Mouse (Mus musculus) forebrain, postnatal 0 days (tissue): ENCODE data around the gene Lgals4. TPM values are rescaled to one million over a fixed set of nuclear protein-coding genes. Genes with fewer than 3 reads are reported as not detected.
"Not testable (repeated sequence)": the region's sequence is repeated elsewhere in the genome, so short reads cannot be mapped to it uniquely, and the experiment has no call there.

Source experiments
- ATAC-seq: fragments of 200-750 bp; cut with Nextera tagmentation; 2 replicates; pipeline ENCODE4 v1.8.0; 2017; ENCODE audit warnings: mild to moderate bottlenecking, moderate library complexity
- DNase-seq: peaks from one replicate; pipeline ENCODE4 v3.0.0-alpha.2; 2015
- H3K27ac ChIP-seq: fragments of 300-500 bp; sonication (generic); 2 replicates; pipeline ENCODE4 v1.5.1; 2014; ENCODE audit warnings: low read depth, mild to moderate bottlenecking, antibody characterized with exemption, low read length, moderate library complexity, mixed read lengths
- H3K27me3 ChIP-seq: fragments of 300-500 bp; sonication (generic); 2 replicates; pipeline ENCODE4 v1.6.1; 2014; ENCODE audit warnings: mild to moderate bottlenecking, low read length, mixed read lengths; ENCODE audit not compliant: insufficient read depth
- H3K36me3 ChIP-seq: fragments of 300-500 bp; sonication (generic); 2 replicates; pipeline ENCODE4 v1.6.1; 2014; ENCODE audit warnings: mild to moderate bottlenecking, moderate library complexity; ENCODE audit not compliant: insufficient read depth
- H3K4me1 ChIP-seq: fragments of 300-500 bp; sonication (generic); 2 replicates; pipeline ENCODE4 v1.6.1; 2014; ENCODE audit warnings: antibody characterized with exemption; ENCODE audit not compliant: insufficient read depth
- H3K4me2 ChIP-seq: fragments of 300-500 bp; sonication (generic); 2 replicates; pipeline ENCODE4 v1.6.1; 2014; ENCODE audit warnings: low read depth, mild to moderate bottlenecking, moderate library complexity
- H3K4me3 ChIP-seq: fragments of 300-500 bp; sonication (generic); 2 replicates; pipeline ENCODE4 v1.5.1; 2014; ENCODE audit warnings: low read depth, low read length, mixed read lengths
- H3K9ac ChIP-seq: fragments of 300-500 bp; sonication (generic); 2 replicates; pipeline ENCODE4 v1.6.1; 2014; ENCODE audit warnings: mild to moderate bottlenecking
- H3K9me3 ChIP-seq: fragments of 300-500 bp; sonication (generic); 2 replicates; pipeline ENCODE4 v1.6.1; 2016; ENCODE audit warnings: low read length
- CTCF ChIP-seq: sonication (generic); IDR thresholded peaks from 2 replicates; pipeline ENCODE4 v1.5.1; 2016; ENCODE audit warnings: antibody characterized with exemption, control low read depth, low read depth
- WGBS: fragments of 180-500 bp; shearing (Covaris S2); extraction: QIAGEN DNeasy Blood & Tissue Kit; methylation state at CpG from one replicate; pipeline ENCODE4 v1.1.7; 2014; 5-methylcytosine and 5-hydroxymethylcytosine counted together
- polyA plus RNA-seq: library from polyadenylated mRNA; unstranded; fragments of >200 nt; fragmentation: Nextera tagmentation; extraction: Ambion mirVana; gene quantifications from 2 replicates; pipeline ENCODE4 v1.2.1, GENCODE M21; 2015
- total RNA-seq: library from RNA; depleted of rRNA; stranded (reverse); fragments of >200 nt; gene quantifications from 2 replicates; pipeline ENCODE4 v1.2.3, GENCODE M21; 2014

Lgals4 gene
- total and polyA plus RNA-seq, 2 experiments from 2014 or later = 2.4 to 3.5 TPM

GRCm38 (mm10) chr7:28877155-28877554 is 43.5 kb downstream of the Lgals4 start:
- H3K4me1 ChIP-seq = no peaks in the 10 kb centered on the region
- H3K9ac ChIP-seq = no peak overlapping the region
- DNase-seq (no peak), ATAC-seq (no peak)
- no peaks in the 10 kb centered on the region for H3K27me3 ChIP-seq
- H3K9me3 ChIP-seq = no peaks in the 10 kb centered on the region
- H3K4me2 ChIP-seq = no peak overlapping the region
- WGBS = 93% methylated on average over 7 of the region's 7 CpGs
- no peak overlapping the region for H3K27ac ChIP-seq
- no peak for TF ChIP-seq CTCF
- no peak overlapping the region for H3K4me3 ChIP-seq
- H3K36me3 ChIP-seq = no peaks in the 10 kb centered on the region

- ATAC-seq = no peak
- DNase-seq = no peak
- Histone ChIP-seq H3K36me3 (no peaks in the 10 kb centered on the region), H3K4me1 (no peaks in the 10 kb centered on the region), H3K9ac (no peak overlapping the region), H3K27me3 (no peaks in the 10 kb centered on the region), H3K27ac (no peak overlapping the region), H3K4me3 (no peak overlapping the region), H3K9me3 (no peaks in the 10 kb centered on the region), H3K4me2 (no peak overlapping the region)
- no peak for TF ChIP-seq CTCF
- 72% methylated on average over 4 of the region's 4 CpGs for WGBS
Measured at GRCm38 (mm10) chr7:28877856-28878255, 44.2 kb downstream of the Lgals4 start.

- Histone ChIP-seq H3K9ac (no peak overlapping the region), H3K36me3 (no peaks in the 10 kb centered on the region), H3K4me2 (no peak overlapping the region), H3K27me3 (no peaks in the 10 kb centered on the region), H3K27ac (no peak overlapping the region), H3K4me1 (no peaks in the 10 kb centered on the region), H3K9me3 (no peaks in the 10 kb centered on the region), H3K4me3 (no peak overlapping the region)
- DNase-seq = no peak
- no peak for TF ChIP-seq CTCF
- ATAC-seq = no peak
- 80% methylated on average over 7 of the region's 7 CpGs for WGBS
Measured at GRCm38 (mm10) chr7:28879606-28880005, 46.0 kb downstream of the Lgals4 start.

- H3K36me3 ChIP-seq = no peaks in the 10 kb centered on the region
- H3K4me1 ChIP-seq = no peaks in the 10 kb centered on the region
- DNase-seq = no peak
- no peak for TF ChIP-seq CTCF
- no peak overlapping the region for H3K27ac ChIP-seq
- H3K27me3 ChIP-seq = no peaks in the 10 kb centered on the region
- no peak overlapping the region for H3K4me2 ChIP-seq
- 73% methylated on average over 10 of the region's 10 CpGs for WGBS
- H3K4me3 ChIP-seq = no peak overlapping the region
- no peak for ATAC-seq
- no peak overlapping the region for H3K9ac ChIP-seq
- no peaks in the 10 kb centered on the region for H3K9me3 ChIP-seq
Measured at GRCm38 (mm10) chr7:28880554-28880953, 46.9 kb downstream of the Lgals4 start.

- no peak for ATAC-seq
- Histone ChIP-seq H3K9me3 (no peaks in the 10 kb centered on the region), H3K36me3 (no peaks in the 10 kb centered on the region), H3K27me3 (no peaks in the 10 kb centered on the region), H3K4me1 (no peaks in the 10 kb centered on the region), H3K4me3 (no peak within 1 kb of the TSS), H3K9ac (no peak within 1 kb of the TSS), H3K4me2 (no peak within 1 kb of the TSS), H3K27ac (no peak within 1 kb of the TSS)
- 36% methylated on average over 13 of the region's 13 CpGs for WGBS
- no peak for TF ChIP-seq CTCF
- no peak for DNase-seq
Measured at GRCm38 (mm10) chr7:28881199-28881598, 47.5 kb downstream of the Lgals4 start, which contains the start of gene Capn12. TSS of gene Capn12 (plus strand) at chr7:28881422.

- no peaks in the 10 kb centered on the region for H3K4me1 ChIP-seq
- ATAC-seq (no peak), DNase-seq (no peak)
- WGBS = 64% methylated on average over 11 of the region's 11 CpGs
- peaks cover 12% of the 10 kb centered on the region for H3K27me3 ChIP-seq
- no peak overlapping the region for H3K4me3 ChIP-seq
- no peak overlapping the region for H3K4me2 ChIP-seq
- H3K36me3 ChIP-seq = no peaks in the 10 kb centered on the region
- H3K27ac ChIP-seq = no peak overlapping the region
- TF ChIP-seq CTCF = no peak
- H3K9me3 ChIP-seq = no peaks in the 10 kb centered on the region
- no peak overlapping the region for H3K9ac ChIP-seq
Measured at GRCm38 (mm10) chr7:28883039-28883438, 49.4 kb downstream of the Lgals4 start.

GRCm38 (mm10) chr7:28883704-28884103 is 50.0 kb downstream of the Lgals4 start:
- 97% methylated on average over 4 of the region's 4 CpGs for WGBS
- not testable (repeated sequence) for H3K4me3 ChIP-seq, H3K9me3 ChIP-seq, H3K4me2 ChIP-seq, ATAC-seq, H3K4me1 ChIP-seq, DNase-seq, H3K36me3 ChIP-seq, H3K9ac ChIP-seq, H3K27ac ChIP-seq
- peaks cover 13% of the 10 kb centered on the region for H3K27me3 ChIP-seq

- H3K27ac ChIP-seq = no peak overlapping the region
- H3K9ac ChIP-seq = no peak overlapping the region
- no peak for TF ChIP-seq CTCF
- DNase-seq (no peak), ATAC-seq (no peak)
- H3K4me1 ChIP-seq = no peaks in the 10 kb centered on the region
- no peaks in the 10 kb centered on the region for H3K9me3 ChIP-seq
- no peak overlapping the region for H3K4me2 ChIP-seq
- 24% methylated on average over 13 of the region's 14 CpGs for WGBS
- peaks cover 17% of the 10 kb centered on the region for H3K27me3 ChIP-seq
- no peak overlapping the region for H3K4me3 ChIP-seq
- peaks cover 2% of the 10 kb centered on the region for H3K36me3 ChIP-seq
Measured at GRCm38 (mm10) chr7:28886486-28886885, 52.8 kb downstream of the Lgals4 start.
